In the genomic region with DNA sequence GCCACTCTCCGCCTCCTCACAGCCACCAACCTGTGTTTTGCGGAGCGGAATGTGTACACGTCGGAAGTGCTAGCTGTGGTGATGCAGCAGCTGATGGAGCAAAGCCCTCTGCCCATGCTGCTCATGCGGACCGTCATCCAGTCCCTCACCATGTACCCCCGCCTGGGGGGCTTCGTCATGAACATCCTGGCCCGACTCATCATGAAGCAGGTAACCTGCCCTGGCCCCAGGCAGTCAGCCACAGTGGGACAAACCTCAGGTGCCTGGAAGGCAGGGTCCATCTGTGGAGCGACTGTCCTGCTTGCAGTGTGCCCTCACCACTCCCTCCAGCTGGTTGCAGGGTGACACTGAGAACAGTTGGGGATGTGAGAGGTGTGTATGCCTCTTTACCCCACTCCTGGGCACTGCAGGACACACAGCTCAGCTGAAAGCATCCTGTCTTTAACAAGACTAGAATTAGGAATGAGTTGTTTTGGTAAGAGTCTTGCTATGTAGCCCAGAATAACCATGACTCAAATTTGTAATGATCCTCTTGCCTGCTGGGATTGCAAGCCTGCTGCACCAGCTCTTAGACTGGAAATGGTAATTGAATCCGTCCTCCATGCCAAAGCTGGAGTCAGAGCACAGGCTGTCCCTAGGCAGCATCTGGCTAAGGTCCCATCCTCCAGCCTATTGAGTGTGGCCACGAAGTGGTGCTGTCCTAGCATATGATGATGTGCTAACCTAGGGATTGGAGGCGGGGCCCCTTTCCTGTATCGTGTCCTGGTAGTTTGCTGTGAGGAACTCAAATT, we compare ENCODE assay signal across 20 mouse cellular contexts. TPM values are rescaled to one million over a fixed set of nuclear protein-coding genes. Genes with fewer than 3 reads are reported as not detected.
DNase-seq lines count a peak whose midpoint lies in the region; ATAC-seq and TF ChIP-seq lines count a peak whose summit lies in the region.
"Had no signal": no experiment of that assay in that cellular context is flagged by ENCODE, and none has a peak within 500 bp of the region (broad histone marks: within the 10 kb centered on the region; RNA-seq: fewer than 3 reads in every experiment).

No protein-coding gene starts in this region.

- TF ChIP-seq CTCF in cerebellum, adult 2 months (IDR thresholded peaks at IDR 0.05; ENCODE audit: borderline replicate concordance, insufficient read depth, low read depth, low read length), result no peak
- no peak for TF ChIP-seq CTCF in E14TG2a.4 (conservative IDR thresholded peaks at IDR 0.05; ENCODE audit: low read length)

- no peaks in the 10 kb centered on the region for H3K9me3 ChIP-seq in E14TG2a.4 (ENCODE audit: low read length)
- H3K9me3 ChIP-seq in forebrain, embryonic 13.5 days (replicated peaks), result no peaks in the 10 kb centered on the region
- H3K9me3 ChIP-seq: intestine, embryonic 15.5 days; limb, embryonic 13.5 days had no signal

- TF ChIP-seq POLR2A in cerebellum, adult 2 months (IDR thresholded peaks at IDR 0.05; ENCODE audit: borderline replicate concordance, insufficient read depth, low read length), result no peak

- no peak overlapping the region for H3K4me3 ChIP-seq in cerebellum, adult 2 months (replicated peaks; ENCODE audit: insufficient read depth, low read depth, low read length)
- H3K4me3 ChIP-seq in E14TG2a.4 (replicated peaks; ENCODE audit: low read length), result peak overlapping the region; percentile 43; the same call in 1 of the 2 replicates
- no peak overlapping the region for H3K4me3 ChIP-seq in forebrain, embryonic 13.5 days
- H3K4me3 ChIP-seq: heart, embryonic 12.5 days; intestine, embryonic 15.5 days; limb, embryonic 13.5 days had no signal

- DNase-seq in cerebellum, postnatal 10 days, result peak; percentile 68
- DNase-seq in cerebellum, adult 2 months, result no peak
- DNase-seq in layer of hippocampus, adult 8-10 months (ENCODE audit: low spot score in 2 of 2), result peak; percentile 69 to 72
- peak; percentile 64 to 84 for DNase-seq in left cerebral cortex, postnatal 25 days (ENCODE audit: low spot score in 2 of 2)
- no peak for DNase-seq in adrenal gland, postnatal 25 days
- DNase-seq in adrenal gland, adult (ENCODE audit: inconsistent age in 2 of 2, low spot score in 1 of 2), result no peak
- DNase-seq: cerebellum, adult 11 months; kidney, postnatal 10 days; liver, postnatal 0 days; spleen, adult 18-20 months had no signal

- H3K36me3 ChIP-seq in E14TG2a.4 (ENCODE audit: insufficient read depth, low read length), result peaks cover 76% of the 10 kb centered on the region
- H3K36me3 ChIP-seq in forebrain, embryonic 13.5 days (ENCODE audit: poor library complexity, severe bottlenecking), result peaks cover 54% of the 10 kb centered on the region

- H3K4me2 ChIP-seq in forebrain, embryonic 13.5 days, result no peak overlapping the region
- H3K4me2 ChIP-seq: heart, embryonic 12.5 days; intestine, embryonic 15.5 days; limb, embryonic 13.5 days had no signal

- intact Hi-C loops in left cerebral cortex, postnatal 25 days (cut with DNase I), result no loop called here

- no peak for ATAC-seq in forebrain, embryonic 13.5 days
- ATAC-seq: forebrain, embryonic 14.5 days; intestine, embryonic 15.5 days; liver, postnatal 0 days had no signal

- H3K27me3 ChIP-seq in cerebellum, adult 2 months (ENCODE audit: control insufficient read depth, insufficient read depth, low read length), result no peaks in the 10 kb centered on the region
- H3K27me3 ChIP-seq in E14TG2a.4 (ENCODE audit: insufficient read depth, low read length), result no peaks in the 10 kb centered on the region
- no peaks in the 10 kb centered on the region for H3K27me3 ChIP-seq in forebrain, embryonic 13.5 days
- H3K27me3 ChIP-seq: heart, embryonic 12.5 days; intestine, embryonic 15.5 days; limb, embryonic 13.5 days had no signal

- no peaks in the 10 kb centered on the region; the same call in 1 of the 2 replicates for H3K4me1 ChIP-seq in cerebellum, adult 2 months (ENCODE audit: control insufficient read depth, insufficient read depth, low read length)
- H3K4me1 ChIP-seq in E14TG2a.4 (replicated peaks; ENCODE audit: low read depth, low read length), result peaks cover 43% of the 10 kb centered on the region
- peaks cover 12% of the 10 kb centered on the region for H3K4me1 ChIP-seq in forebrain, embryonic 13.5 days

- 76% methylated on average over 15 of the region's 15 CpGs for WGBS in cerebellum, adult 2 months
- 88% methylated on average over 15 of the region's 15 CpGs for WGBS in forebrain, embryonic 13.5 days

- no peak overlapping the region for H3K9ac ChIP-seq in forebrain, embryonic 13.5 days
- H3K9ac ChIP-seq: heart, embryonic 12.5 days; intestine, embryonic 15.5 days; limb, embryonic 13.5 days; liver, postnatal 0 days had no signal

- H3K27ac ChIP-seq in cerebellum, adult 2 months (ENCODE audit: insufficient read depth, low read length), result no peak overlapping the region
- no peak overlapping the region for H3K27ac ChIP-seq in forebrain, embryonic 13.5 days
- H3K27ac ChIP-seq: intestine, embryonic 15.5 days; limb, embryonic 13.5 days had no signal

RNA-seq across cellular contexts. Expression of a gene that starts 1.9 kb away (rescaled TPM):
- 0.10 TPM in 1 of 2 replicates, not detected in the other for polyA plus RNA-seq in cerebellum, adult 2 months (2012; rRNA removed)
- total RNA-seq in layer of hippocampus, adult 8-10 months (2022), result under 1 TPM in 2 of 4 experiments, not detected in 2; 0.41 to 0.61 TPM
- under 1 TPM; 0.14 to 0.30 TPM for total RNA-seq in left cerebral cortex, postnatal 25 days (2021)
- not detected in 2 replicates for total RNA-seq in adrenal gland, postnatal 25 days (2021)
- polyA plus RNA-seq in forebrain, embryonic 13.5 days (2015; fragmentation: Nextera tagmentation; extraction: Ambion mirVana), result not detected in 2 replicates
- total RNA-seq: adrenal gland, postnatal 4 days; megakaryocyte progenitor cell, adult 5-6 weeks had no signal
- polyA plus RNA-seq: embryonic facial prominence, embryonic 11.5 days; forebrain, embryonic 14.5 days; heart, embryonic 12.5 days; hindbrain, embryonic 11.5 days; intestine, embryonic 15.5 days; limb, embryonic 13.5 days; liver, postnatal 0 days had no signal

RNA-seq across cellular contexts. Expression of a gene that starts 23.5 kb away (rescaled TPM):
- 116 and 117 TPM in 2 replicates for polyA plus RNA-seq in cerebellum, adult 2 months (2012; rRNA removed)
- total RNA-seq in layer of hippocampus, adult 8-10 months (2022), result 100 to 1,000 TPM; 136 to 144 (median 141) TPM
- total RNA-seq in left cerebral cortex, postnatal 25 days (2021), result 100 to 1,000 TPM; 138 to 142 TPM
- 53.1 and 64.1 TPM in 2 replicates for total RNA-seq in adrenal gland, postnatal 25 days (2021)
- 20.6 and 22.6 TPM in 2 replicates for polyA plus RNA-seq in forebrain, embryonic 13.5 days (2015; fragmentation: Nextera tagmentation; extraction: Ambion mirVana)

RNA-seq across cellular contexts. Expression of a gene that starts 28.4 kb away (rescaled TPM):
- 112 and 113 TPM in 2 replicates for polyA plus RNA-seq in cerebellum, adult 2 months (2012; rRNA removed)
- total RNA-seq in layer of hippocampus, adult 8-10 months (2022), result 100 to 1,000 TPM; 100 to 113 (median 109) TPM
- total RNA-seq in left cerebral cortex, postnatal 25 days (2021), result 100 to 1,000 TPM; 122 to 133 TPM
- total RNA-seq in adrenal gland, postnatal 25 days (2021), result 120 and 126 TPM in 2 replicates
- polyA plus RNA-seq in forebrain, embryonic 13.5 days (2015; fragmentation: Nextera tagmentation; extraction: Ambion mirVana), result 34.3 and 36.7 TPM in 2 replicates

RNA-seq across cellular contexts. Expression of a gene that starts 29.2 kb away (rescaled TPM):
- not detected in 2 replicates for polyA plus RNA-seq in cerebellum, adult 2 months (2012; rRNA removed)
- not detected for total RNA-seq in layer of hippocampus, adult 8-10 months (2022)
- not detected for total RNA-seq in left cerebral cortex, postnatal 25 days (2021)
- total RNA-seq in adrenal gland, postnatal 25 days (2021), result 0.76 TPM in 1 of 2 replicates, not detected in the other
- not detected in 2 replicates for polyA plus RNA-seq in forebrain, embryonic 13.5 days (2015; fragmentation: Nextera tagmentation; extraction: Ambion mirVana)
- total RNA-seq: megakaryocyte progenitor cell, adult 5-6 weeks had no signal
- polyA plus RNA-seq: embryonic facial prominence, embryonic 11.5 days; forebrain, embryonic 14.5 days; hindbrain, embryonic 11.5 days had no signal

RNA-seq across cellular contexts. Expression of a gene that starts 31.1 kb away (rescaled TPM):
- 38.9 and 40.1 TPM in 2 replicates for polyA plus RNA-seq in cerebellum, adult 2 months (2012; rRNA removed)
- total RNA-seq in layer of hippocampus, adult 8-10 months (2022), result 10 to 100 TPM; 35.6 to 55.8 (median 45.3) TPM
- total RNA-seq in left cerebral cortex, postnatal 25 days (2021), result 10 to 100 TPM; 25.0 to 37.5 TPM
- total RNA-seq in adrenal gland, postnatal 25 days (2021), result 106 and 114 TPM in 2 replicates
- polyA plus RNA-seq in forebrain, embryonic 13.5 days (2015; fragmentation: Nextera tagmentation; extraction: Ambion mirVana), result 8.3 and 9.4 TPM in 2 replicates

Comparison
In these comparisons a context has a peak if more than half of its experiments do, and no peak if none do; other contexts are left out.
1. DNase-seq: peak in cerebellum, postnatal 10 days (2 of 2), layer of hippocampus, adult 8-10 months (2 of 2) and left cerebral cortex, postnatal 25 days (2 of 2); none in cerebellum, adult 2 months (0 of 2), adrenal gland, postnatal 25 days (single experiment) and adrenal gland, adult (0 of 2).